Mouse (Mus musculus) ES-E14 (cell line): ENCODE results near the gene Tmcc1. TPM values are rescaled to one million over a fixed set of nuclear protein-coding genes. Genes with fewer than 3 reads are reported as not detected.

Source experiments
- DNase-seq: peaks from one replicate; pipeline ENCODE4 v3.0.0-alpha.2; 2013; ENCODE audit warnings: low read depth, low spot score
- H3K27ac ChIP-seq: 2 replicates; pipeline ENCODE4 v1.5.1; 2012; ENCODE audit warnings: low read depth, mild to moderate bottlenecking, low read length, moderate library complexity, mixed read lengths; ENCODE audit not compliant: poor library complexity, insufficient read depth, severe bottlenecking
- H3K36me3 ChIP-seq: 2 replicates; pipeline ENCODE4 v1.6.1; 2012; ENCODE audit warnings: mild to moderate bottlenecking, low read length, moderate library complexity, mixed read lengths; ENCODE audit not compliant: control insufficient read depth, poor library complexity, insufficient read depth, severe bottlenecking
- H3K4me1 ChIP-seq, 2 experiments: fragments of 150-350 bp in 1 of 2; sonication (generic) in 1 of 2; 2 replicates each; pipeline ENCODE4 v1.6.1; 2012; ENCODE audit warnings: low read length in 2 of 2, mild to moderate bottlenecking in 1 of 2, mixed read lengths in 1 of 2; ENCODE audit not compliant: control insufficient read depth in 2 of 2, insufficient read depth in 2 of 2, poor library complexity in 1 of 2
- H3K4me3 ChIP-seq, 2 experiments: fragments of 150-350 bp in 1 of 2; sonication (generic) in 1 of 2; 2 replicates each; pipeline ENCODE4 v1.5.1; 2012; ENCODE audit warnings: low read length in 2 of 2, low read depth in 1 of 2, mild to moderate bottlenecking in 1 of 2, mixed read lengths in 1 of 2; ENCODE audit not compliant: insufficient read depth in 1 of 2, poor library complexity in 1 of 2, severe bottlenecking in 1 of 2
- H3K9ac ChIP-seq: 2 replicates; pipeline ENCODE4 v1.6.1; 2012; ENCODE audit warnings: low read depth, mild to moderate bottlenecking, low read length, mixed read lengths; ENCODE audit not compliant: poor library complexity, insufficient read depth, severe bottlenecking
- H3K9me3 ChIP-seq: fragments of 150-350 bp; sonication (generic); 2 replicates; pipeline ENCODE4 v1.6.1; 2012; ENCODE audit warnings: low read depth, mild to moderate bottlenecking, low read length; ENCODE audit not compliant: control insufficient read depth, insufficient read depth
- CHD2 ChIP-seq: IDR thresholded peaks from 2 replicates; pipeline ENCODE4 v1.6.1; 2014; ENCODE audit warnings: mild to moderate bottlenecking, low read depth, low read length, inconsistent platforms
- HCFC1 ChIP-seq: IDR thresholded peaks from 2 replicates; pipeline ENCODE4 v1.6.1; 2012; ENCODE audit warnings: low read length, inconsistent platforms, borderline replicate concordance; ENCODE audit not compliant: insufficient read depth
- MAFK ChIP-seq: IDR thresholded peaks from 2 replicates; pipeline ENCODE4 v1.6.1; 2014; ENCODE audit warnings: mild to moderate bottlenecking, low read depth, low read length, inconsistent platforms; ENCODE audit not compliant: insufficient read depth
- ZC3H11A ChIP-seq: IDR thresholded peaks from 2 replicates; pipeline ENCODE4 v1.6.1; 2012; ENCODE audit warnings: low read depth, mild to moderate bottlenecking, inconsistent platforms, low read length, borderline replicate concordance
- ZNF384 ChIP-seq: IDR thresholded peaks from 2 replicates; pipeline ENCODE4 v1.6.1; 2012; ENCODE audit warnings: low read depth, low read length, inconsistent platforms
- in situ Hi-C, 2 experiments: fragments of 600-800 bp; cut with MboI; formaldehyde crosslinking; loops; one replicate each; pipeline ENCODE4 v1.15.1; 2025; ENCODE audit warnings: low sequenced_read_pairs in 2 of 2, inconsistent platforms in 1 of 2; ENCODE audit not compliant: unreplicated experiment in 2 of 2
- total RNA-seq: library from RNA; depleted of rRNA; stranded (reverse); fragments of 300-350 nt; gene quantifications from 2 replicates; pipeline ENCODE4 v1.2.3, GENCODE M21; 2012; rRNA removed

The Tmcc1 gene
- total RNA-seq, 1 experiment = 29.3 TPM

- Histone ChIP-seq H3K9ac (no peak overlapping the region), H3K4me1 (no peaks in the 10 kb centered on the region), H3K4me3 (no peak overlapping the region), H3K36me3 (no peaks in the 10 kb centered on the region), H3K9me3 (no peaks in the 10 kb centered on the region), H3K27ac (no peak overlapping the region)
- in situ Hi-C loops = no loop called here
- TF ChIP-seq MAFK (no peak), ZC3H11A (no peak), CHD2 (no peak), HCFC1 (no peak), ZNF384 (no peak)
- DNase-seq = no peak
Measured at GRCm38 (mm10) chr6:115971273-115972060, 221.8 kb downstream of the Tmcc1 start.

DNA sequence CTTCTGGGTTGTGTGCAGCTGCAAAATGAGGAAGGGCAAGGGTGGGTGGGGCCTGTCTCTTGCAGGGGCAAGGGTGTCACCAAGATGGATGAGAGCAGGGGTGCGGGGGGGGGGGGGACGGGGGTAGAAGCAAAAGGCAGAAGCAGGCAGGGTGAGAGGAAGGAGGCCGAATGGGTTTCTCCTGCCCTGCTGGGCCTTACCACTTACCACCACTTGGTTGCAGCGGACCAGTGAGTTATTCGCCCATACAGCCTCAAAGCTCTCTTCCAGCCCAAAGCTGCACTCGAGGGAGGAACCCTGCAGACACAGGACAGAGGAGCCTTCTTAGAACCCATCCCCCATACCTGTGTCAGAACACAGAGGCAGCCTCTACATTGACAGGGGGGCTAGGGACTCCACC lies 223.3 kb downstream of the Tmcc1 start:
- no peak for DNase-seq
- no peaks in the 10 kb centered on the region for H3K9me3 ChIP-seq
- no peak for TF ChIP-seq HCFC1
- no peak overlapping the region for H3K27ac ChIP-seq
- no peak overlapping the region for H3K4me3 ChIP-seq
- no peaks in the 10 kb centered on the region for H3K4me1 ChIP-seq
- in situ Hi-C loops = no loop called here
- H3K36me3 ChIP-seq = no peaks in the 10 kb centered on the region
- H3K9ac ChIP-seq = no peak overlapping the region

DNA sequence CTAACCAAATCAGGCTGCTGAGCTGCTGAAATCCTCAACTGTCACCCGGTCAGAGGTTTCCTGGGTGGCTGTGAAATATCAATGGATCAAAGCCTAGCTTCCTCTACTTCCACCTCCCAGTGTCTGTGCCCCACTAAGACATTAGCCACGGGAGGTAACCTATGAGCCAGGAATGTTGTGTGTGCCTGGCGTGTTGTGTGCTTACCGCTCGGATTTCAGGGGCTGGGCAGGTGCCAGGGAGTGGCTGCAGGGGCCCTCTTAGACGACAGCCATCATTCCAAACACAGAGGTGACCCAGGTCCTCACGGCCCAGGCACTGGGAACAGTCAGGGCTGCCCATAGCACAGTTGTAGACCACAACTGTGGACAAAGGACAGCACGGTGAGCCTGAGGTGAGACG lies 224.2 kb downstream of the Tmcc1 start:
- Histone ChIP-seq H3K27ac (no peak overlapping the region), H3K9ac (no peak overlapping the region), H3K36me3 (no peaks in the 10 kb centered on the region), H3K4me3 (no peak overlapping the region), H3K4me1 (no peaks in the 10 kb centered on the region), H3K9me3 (no peaks in the 10 kb centered on the region)
- TF ChIP-seq ZNF384 (no peak), ZC3H11A (no peak), HCFC1 (no peak), CHD2 (no peak), MAFK (no peak)
- no peak for DNase-seq
- in situ Hi-C loops = no loop called here

DNA sequence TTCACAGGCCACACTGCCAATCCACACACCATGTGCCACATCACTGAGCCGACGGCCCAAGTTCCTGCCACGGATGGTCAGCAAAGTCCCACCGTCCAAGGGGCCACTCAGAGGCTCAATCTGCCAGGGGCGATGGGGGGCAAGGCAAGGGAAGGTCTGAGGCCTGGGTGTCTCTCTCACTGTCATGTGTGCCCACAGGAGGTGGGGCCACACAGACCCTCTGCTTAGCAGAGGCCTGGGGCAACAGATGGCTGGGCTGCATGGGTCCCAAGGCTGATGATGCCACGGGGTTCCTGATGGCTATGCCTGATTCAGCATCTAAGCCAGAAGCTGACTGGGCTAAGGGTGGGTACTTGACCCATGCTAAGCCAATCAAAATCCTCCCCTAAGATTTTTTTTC lies 224.6 kb downstream of the Tmcc1 start:
- no peaks in the 10 kb centered on the region for H3K36me3 ChIP-seq
- no peak for TF ChIP-seq ZNF384

More for the DNA sequence above, 224.6 kb downstream of the Tmcc1 start:
- no peak overlapping the region for H3K4me3 ChIP-seq
- DNase-seq = no peak
- in situ Hi-C loops = no loop called here
- H3K27ac ChIP-seq = no peak overlapping the region
- no peaks in the 10 kb centered on the region for H3K4me1 ChIP-seq
- H3K9me3 ChIP-seq = no peaks in the 10 kb centered on the region
- H3K9ac ChIP-seq = no peak overlapping the region

Other genes starting within 250 kb of the Tmcc1 start
- gene H1foo, start 248.5 kb downstream of the Tmcc1 start, total RNA-seq = not detected in 2 replicates
- 2.6 and 8.7 TPM in 2 replicates for gene Plxnd1, start 198.5 kb downstream of the Tmcc1 start, total RNA-seq
- 70.6 and 92.9 TPM in 2 replicates for gene Washc2, start 14.6 kb upstream of the Tmcc1 start, total RNA-seq
- gene Zfand4, start 70.7 kb upstream of the Tmcc1 start, total RNA-seq = 0.79 and 1.2 TPM in 2 replicates
- gene March8, start 144.5 kb upstream of the Tmcc1 start, total RNA-seq = 17.6 and 20.1 TPM in 2 replicates